9 mouse cellular contexts compared by ENCODE assay signal in the genomic region with DNA sequence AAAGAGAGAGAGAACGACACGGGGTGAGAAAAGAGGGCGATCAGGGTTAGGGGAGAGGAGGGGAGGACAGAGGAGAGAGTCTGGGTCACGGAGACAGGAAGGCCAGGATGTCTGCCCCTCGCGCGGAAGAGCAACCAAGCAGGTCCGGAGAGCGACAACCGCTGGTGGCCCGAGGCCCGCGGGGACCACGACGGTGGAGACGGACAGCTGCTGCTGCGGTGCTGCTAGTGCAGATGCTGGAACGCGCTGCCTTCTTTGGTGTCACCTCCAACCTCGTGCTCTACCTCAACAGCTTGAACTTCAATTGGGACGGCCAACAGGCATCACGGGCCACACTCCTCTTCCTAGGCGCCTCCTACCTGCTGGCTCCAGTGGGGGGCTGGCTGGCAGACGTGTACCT. TPM values are rescaled to one million over a fixed set of nuclear protein-coding genes. Genes with fewer than 3 reads are reported as not detected.
DNase-seq lines count a peak whose midpoint lies in the region; ATAC-seq and TF ChIP-seq lines count a peak whose summit lies in the region.
"Had no signal": no experiment of that assay in that cellular context is flagged by ENCODE, and none has a peak within 500 bp of the region (broad histone marks: within the 10 kb centered on the region; RNA-seq: fewer than 3 reads in every experiment).

No protein-coding gene starts in this region.

- peaks cover 4% of the 10 kb centered on the region; the same call in 1 of the 2 replicates for H3K27me3 ChIP-seq in kidney, embryonic 15.5 days
- peaks cover 30% of the 10 kb centered on the region for H3K27me3 ChIP-seq in E14TG2a.4 (ENCODE audit: insufficient read depth, low read length)
- H3K27me3 ChIP-seq in embryonic facial prominence, embryonic 14.5 days (replicated peaks; ENCODE audit: control insufficient read depth, insufficient read depth, low read length) = no peaks in the 10 kb centered on the region
- no peaks in the 10 kb centered on the region for H3K27me3 ChIP-seq in liver, postnatal 0 days (ENCODE audit: insufficient read depth, low read length)
- H3K27me3 ChIP-seq: Patski had no signal

- no peak for TF ChIP-seq EP300 in liver, postnatal 0 days (IDR thresholded peaks at IDR 0.05; ENCODE audit: low read depth)

- peaks cover 28% of the 10 kb centered on the region for H3K4me1 ChIP-seq in kidney, embryonic 15.5 days
- H3K4me1 ChIP-seq in E14TG2a.4 (replicated peaks; ENCODE audit: low read depth, low read length) = peaks cover 26% of the 10 kb centered on the region
- no peaks in the 10 kb centered on the region for H3K4me1 ChIP-seq in embryonic facial prominence, embryonic 14.5 days (ENCODE audit: control insufficient read depth, insufficient read depth, low read length)
- H3K4me1 ChIP-seq in liver, postnatal 0 days (ENCODE audit: insufficient read depth) = peaks cover 7% of the 10 kb centered on the region

- H3K9me3 ChIP-seq in kidney, embryonic 15.5 days (replicated peaks) = no peaks in the 10 kb centered on the region
- H3K9me3 ChIP-seq in E14TG2a.4 (ENCODE audit: low read length) = peaks cover 13% of the 10 kb centered on the region
- H3K9me3 ChIP-seq in embryonic facial prominence, embryonic 14.5 days (ENCODE audit: control insufficient read depth, low read length) = no peaks in the 10 kb centered on the region
- no peaks in the 10 kb centered on the region for H3K9me3 ChIP-seq in liver, postnatal 0 days (ENCODE audit: low read length)

- 0 out of 2 replicates have a peak overlapping the region, but pooled peaks have one; percentile 3 for H3K4me3 ChIP-seq in kidney, embryonic 15.5 days (replicated peaks)
- peak overlapping the region; percentile 32; the same call in 1 of the 2 replicates for H3K4me3 ChIP-seq in E14TG2a.4 (replicated peaks; ENCODE audit: low read length)
- no peak overlapping the region for H3K4me3 ChIP-seq in embryonic facial prominence, embryonic 14.5 days (ENCODE audit: low read depth, low read length)
- H3K4me3 ChIP-seq in liver, postnatal 0 days (ENCODE audit: low read depth, low read length) = peak overlapping the region; percentile 38

- 30% methylated on average over 24 of the region's 24 CpGs for WGBS in kidney, embryonic 15.5 days
- WGBS in embryonic facial prominence, embryonic 14.5 days = 41% methylated on average over 18 of the region's 24 CpGs
- 31% methylated on average over 24 of the region's 24 CpGs for WGBS in liver, postnatal 0 days (ENCODE audit: insufficient replicate concordance)

- peak overlapping the region; percentile 41 for H3K4me2 ChIP-seq in kidney, embryonic 15.5 days
- H3K4me2 ChIP-seq in embryonic facial prominence, embryonic 14.5 days (ENCODE audit: low read depth, low read length) = peak overlapping the region; percentile 19; the same call in 1 of the 2 replicates
- H3K4me2 ChIP-seq in liver, postnatal 0 days (ENCODE audit: low read depth, low read length) = peak overlapping the region; percentile 58

- H3K9ac ChIP-seq in kidney, embryonic 15.5 days = no peak overlapping the region
- H3K9ac ChIP-seq in embryonic facial prominence, embryonic 14.5 days (ENCODE audit: low read depth, low read length) = peak overlapping the region; percentile 36; the same call in 1 of the 2 replicates
- H3K9ac ChIP-seq in liver, postnatal 0 days (replicated peaks) = peak overlapping the region; percentile 48

- H3K36me3 ChIP-seq in kidney, embryonic 15.5 days = no peaks in the 10 kb centered on the region
- H3K36me3 ChIP-seq in E14TG2a.4 (ENCODE audit: insufficient read depth, low read length) = no peaks in the 10 kb centered on the region
- H3K36me3 ChIP-seq in embryonic facial prominence, embryonic 14.5 days (ENCODE audit: control insufficient read depth, insufficient read depth, low read length) = no peaks in the 10 kb centered on the region
- no peaks in the 10 kb centered on the region for H3K36me3 ChIP-seq in liver, postnatal 0 days (replicated peaks; ENCODE audit: insufficient read depth, low read length)

- no peak overlapping the region for H3K27ac ChIP-seq in kidney, embryonic 15.5 days
- no peak overlapping the region for H3K27ac ChIP-seq in embryonic facial prominence, embryonic 14.5 days (replicated peaks; ENCODE audit: low read depth, low read length)
- H3K27ac ChIP-seq in liver, postnatal 0 days (ENCODE audit: low read depth) = peak overlapping the region; percentile 92

- TF ChIP-seq CTCF in E14TG2a.4 (conservative IDR thresholded peaks at IDR 0.05; ENCODE audit: low read length) = no peak
- no peak for TF ChIP-seq CTCF in liver, postnatal 0 days (IDR thresholded peaks at IDR 0.05; ENCODE audit: low read depth)

- DNase-seq in kidney, adult 8-10 months = no peak
- no peak for DNase-seq in embryonic facial prominence, embryonic 14.5 days (ENCODE audit: low spot score)
- peak; percentile 51 for DNase-seq in liver, postnatal 0 days

- peak; percentile 62 for ATAC-seq in kidney, embryonic 15.5 days (replicated peaks; ENCODE audit: low FRiP score)
- no peak for ATAC-seq in embryonic facial prominence, embryonic 14.5 days (ENCODE audit: low read depth)
- peak; percentile 24; the same call in 1 of the 2 replicates for ATAC-seq in liver, postnatal 0 days
- ATAC-seq in monocyte, adult 5-6 weeks (replicated peaks; ENCODE audit: insufficient number of reproducible peaks, low FRiP score, low TSS enrichment, poor library complexity, severe bottlenecking) = no peak
- ATAC-seq in inflammation-experienced regulatory T-cells, adult 6 months = no peak
- ATAC-seq: forebrain, embryonic 16.5 days; Patski had no signal

RNA-seq across cellular contexts. Expression of gene Slc15a3, which starts 3.4 kb away (rescaled TPM):
- polyA plus RNA-seq in kidney, embryonic 15.5 days (2015; fragmentation: Nextera tagmentation; extraction: Ambion mirVana) = 0.31 and 0.39 TPM in 2 replicates
- polyA plus RNA-seq in embryonic facial prominence, embryonic 14.5 days (2014; fragmentation: Nextera tagmentation; extraction: Ambion mirVana) = 0.84 and 1.3 TPM in 2 replicates
- 4.2 and 4.4 TPM in 2 replicates for polyA plus RNA-seq in liver, postnatal 0 days (2015; fragmentation: Nextera tagmentation; extraction: Ambion mirVana)
- total RNA-seq in monocyte, adult 5-6 weeks (2017) = 23.9 to 28.8 TPM (median 26.8 TPM) in 3 replicates
- 10 to 100 TPM in 1 of 3 experiments, 1 to 10 TPM in 2; 3.2 to 16.7 (median 3.3) TPM for polyA plus RNA-seq in inflammation-experienced regulatory T-cells, adult 6 months (2017; shearing (Covaris generic))

RNA-seq across cellular contexts. Expression of gene Cd6, which starts 13.1 kb away (rescaled TPM):
- 0.26 TPM in 1 of 2 replicates, not detected in the other for polyA plus RNA-seq in kidney, embryonic 15.5 days (2015; fragmentation: Nextera tagmentation; extraction: Ambion mirVana)
- polyA plus RNA-seq in embryonic facial prominence, embryonic 14.5 days (2014; fragmentation: Nextera tagmentation; extraction: Ambion mirVana) = 0.07 TPM in 1 of 2 replicates, not detected in the other
- polyA plus RNA-seq in liver, postnatal 0 days (2015; fragmentation: Nextera tagmentation; extraction: Ambion mirVana) = 0.11 TPM in 1 of 2 replicates, not detected in the other
- total RNA-seq in monocyte, adult 5-6 weeks (2017) = 1.8 to 3.3 TPM (median 2.2 TPM) in 3 replicates
- 100 to 1,000 TPM; 356 to 569 (median 520) TPM for polyA plus RNA-seq in inflammation-experienced regulatory T-cells, adult 6 months (2017; shearing (Covaris generic))
- polyA plus RNA-seq: forebrain, embryonic 16.5 days had no signal

RNA-seq across cellular contexts. Expression of gene Tmem132a, which starts 26.8 kb away (rescaled TPM):
- 77.5 and 89.7 TPM in 2 replicates for polyA plus RNA-seq in kidney, embryonic 15.5 days (2015; fragmentation: Nextera tagmentation; extraction: Ambion mirVana)
- polyA plus RNA-seq in embryonic facial prominence, embryonic 14.5 days (2014; fragmentation: Nextera tagmentation; extraction: Ambion mirVana) = 58.5 and 67.8 TPM in 2 replicates
- polyA plus RNA-seq in liver, postnatal 0 days (2015; fragmentation: Nextera tagmentation; extraction: Ambion mirVana) = 2.0 and 2.1 TPM in 2 replicates
- 0.58 TPM in 1 of 3 replicates, not detected in the others for total RNA-seq in monocyte, adult 5-6 weeks (2017)
- polyA plus RNA-seq in inflammation-experienced regulatory T-cells, adult 6 months (2017; shearing (Covaris generic)) = 1 to 10 TPM in 1 of 3 experiments, under 1 TPM in 1, not detected in 1; 0.86 to 1.0 TPM

RNA-seq across cellular contexts. Expression of gene Tmem109, which starts 38.9 kb away (rescaled TPM):
- 93.6 and 105 TPM in 2 replicates for polyA plus RNA-seq in kidney, embryonic 15.5 days (2015; fragmentation: Nextera tagmentation; extraction: Ambion mirVana)
- 131 and 137 TPM in 2 replicates for polyA plus RNA-seq in embryonic facial prominence, embryonic 14.5 days (2014; fragmentation: Nextera tagmentation; extraction: Ambion mirVana)
- polyA plus RNA-seq in liver, postnatal 0 days (2015; fragmentation: Nextera tagmentation; extraction: Ambion mirVana) = 12.8 and 13.2 TPM in 2 replicates
- 32.4 to 64.6 TPM (median 53.0 TPM) in 3 replicates for total RNA-seq in monocyte, adult 5-6 weeks (2017)
- 10 to 100 TPM; 55.3 to 75.6 (median 64.7) TPM for polyA plus RNA-seq in inflammation-experienced regulatory T-cells, adult 6 months (2017; shearing (Covaris generic))

RNA-seq across cellular contexts. Expression of gene Prpf19, which starts 52.1 kb away (rescaled TPM):
- 48.1 and 49.4 TPM in 2 replicates for polyA plus RNA-seq in kidney, embryonic 15.5 days (2015; fragmentation: Nextera tagmentation; extraction: Ambion mirVana)
- polyA plus RNA-seq in embryonic facial prominence, embryonic 14.5 days (2014; fragmentation: Nextera tagmentation; extraction: Ambion mirVana) = 41.9 and 46.1 TPM in 2 replicates
- 10.2 and 12.7 TPM in 2 replicates for polyA plus RNA-seq in liver, postnatal 0 days (2015; fragmentation: Nextera tagmentation; extraction: Ambion mirVana)
- 74.0 to 103 TPM (median 96.6 TPM) in 3 replicates for total RNA-seq in monocyte, adult 5-6 weeks (2017)
- 10 to 100 TPM in 2 of 3 experiments, 1 to 10 TPM in 1; 6.2 to 26.0 (median 20.2) TPM for polyA plus RNA-seq in inflammation-experienced regulatory T-cells, adult 6 months (2017; shearing (Covaris generic))

Comparison
In these comparisons a context has a peak if more than half of its experiments do, and no peak if none do; other contexts are left out.
1. ATAC-seq: peak in kidney, embryonic 15.5 days (single experiment) and liver, postnatal 0 days (single experiment); none in embryonic facial prominence, embryonic 14.5 days (single experiment), monocyte, adult 5-6 weeks (single experiment) and inflammation-experienced regulatory T-cells, adult 6 months (single experiment).
2. RNA of gene Cd6, which starts 13.1 kb away (polyA plus RNA-seq): 356 to 569 TPM in inflammation-experienced regulatory T-cells, adult 6 months; 0.26 TPM in kidney, embryonic 15.5 days, 0.11 TPM in liver, postnatal 0 days and 0.07 TPM in embryonic facial prominence, embryonic 14.5 days; every median in the first group is over 100 times any median in the second.
3. RNA of gene Tmem132a, which starts 26.8 kb away (polyA plus RNA-seq): 77.5 to 89.7 TPM in kidney, embryonic 15.5 days and 58.5 to 67.8 TPM in embryonic facial prominence, embryonic 14.5 days; 2.0 to 2.1 TPM in liver, postnatal 0 days and 0.86 to 1.0 TPM in inflammation-experienced regulatory T-cells, adult 6 months; every median in the first group is over 10 times any median in the second.
4. Peak in every context shown above with its lines, with median percentiles within 50 percentile points of each other: H3K4me2 ChIP-seq.